Mouse (Mus musculus) CH12.LX (cell line): ENCODE measurements at regions not wholly inside any gene's neighbourhood (a gene's known extent, or its start where the extent isn't known, plus 50 kb on each side); places are given as distances from the start of the nearest gene placed in this dataset.

Experiments used
- DNase-seq: peaks from one replicate; pipeline ENCODE4 v3.0.0-alpha.2; 2013; ENCODE audit errors: extremely low read depth
- H3K27ac ChIP-seq: 2 replicates; pipeline ENCODE4 v1.5.1; 2012; ENCODE audit warnings: low read depth, mild to moderate bottlenecking, control low read depth, moderate library complexity; ENCODE audit not compliant: insufficient read depth
- H3K27me3 ChIP-seq: replicated peaks from 2 replicates; pipeline ENCODE3; 2012; ENCODE audit warnings: inconsistent platforms
- H3K36me3 ChIP-seq, 2 experiments: replicated peaks in 1 of 2; 2 replicates each; pipeline versions ENCODE3 to v1.6.1; 2012; ENCODE audit warnings: inconsistent platforms in 1 of 2, low read length in 1 of 2, mild to moderate bottlenecking in 1 of 2, mixed read lengths in 1 of 2, moderate library complexity in 1 of 2; ENCODE audit not compliant: control insufficient read depth in 1 of 2, insufficient read depth in 1 of 2
- H3K4me1 ChIP-seq, 2 experiments: 2 replicates each; pipeline ENCODE4 v1.6.1; 2012; ENCODE audit warnings: inconsistent platforms in 1 of 2, moderate library complexity in 1 of 2; ENCODE audit not compliant: insufficient read depth in 2 of 2, control insufficient read depth in 1 of 2
- H3K4me2 ChIP-seq: 2 replicates; pipeline ENCODE4 v1.6.1; 2012; ENCODE audit warnings: low read depth, mild to moderate bottlenecking, control low read depth; ENCODE audit not compliant: poor library complexity, insufficient read depth, severe bottlenecking
- H3K4me3 ChIP-seq, 3 experiments: fragments of 150-350 bp in 1 of 3; sonication (generic) in 1 of 3; replicated peaks in 1 of 3; 2 replicates each; pipeline versions ENCODE3 to v1.5.1; 2011 to 2012; ENCODE audit warnings: low read depth in 2 of 3, low read length in 2 of 3, mild to moderate bottlenecking in 2 of 3, moderate library complexity in 2 of 3, control low read depth in 1 of 3, improper control_type of control experiment in 1 of 3, inconsistent platforms in 1 of 3, mixed read lengths in 1 of 3; ENCODE audit not compliant: poor library complexity in 1 of 3
- H3K79me2 ChIP-seq: replicated peaks from 2 replicates; pipeline ENCODE4 v1.6.1; 2012; ENCODE audit warnings: mild to moderate bottlenecking, moderate library complexity; ENCODE audit not compliant: control insufficient read depth, poor library complexity, insufficient read depth, severe bottlenecking; ENCODE audit errors: extremely low read depth
- H3K9ac ChIP-seq: 2 replicates; pipeline ENCODE4 v1.6.1; 2012; ENCODE audit warnings: low read depth, mild to moderate bottlenecking, control low read depth, moderate library complexity; ENCODE audit not compliant: insufficient read depth
- H3K9me3 ChIP-seq: replicated peaks from 2 replicates; pipeline ENCODE3; 2012; ENCODE audit warnings: low read length, inconsistent platforms, mixed read lengths
- CHD1 ChIP-seq: IDR thresholded peaks from 2 replicates; pipeline ENCODE4 v1.6.1; 2012; ENCODE audit warnings: low read depth, low read length, improper control_type of control experiment, inconsistent platforms
- E2F4 ChIP-seq: IDR thresholded peaks from 2 replicates; pipeline ENCODE4 v1.6.1; 2011; ENCODE audit warnings: low read depth, low read length, improper control_type of control experiment; ENCODE audit not compliant: insufficient replicate concordance
- EP300 ChIP-seq: IDR thresholded peaks from 2 replicates; pipeline ENCODE4 v1.6.1; 2011; ENCODE audit warnings: low read length, improper control_type of control experiment
- MAFK ChIP-seq: IDR thresholded peaks from 2 replicates; pipeline ENCODE4 v1.6.1; 2011; ENCODE audit warnings: low read length, improper control_type of control experiment; ENCODE audit not compliant: insufficient replicate concordance
- MAX ChIP-seq: IDR thresholded peaks from 2 replicates; pipeline ENCODE4 v1.6.1; 2011; ENCODE audit warnings: low read length, improper control_type of control experiment
- MAZ ChIP-seq: IDR thresholded peaks from 2 replicates; pipeline ENCODE4 v1.6.1; 2012; ENCODE audit warnings: low read depth, mild to moderate bottlenecking, inconsistent platforms, low read length, improper control_type of control experiment, moderate library complexity
- MXI1 ChIP-seq: IDR thresholded peaks from 2 replicates; pipeline ENCODE4 v1.6.1; 2011; ENCODE audit warnings: mild to moderate bottlenecking, low read depth, low read length, improper control_type of control experiment
- NELFE ChIP-seq: IDR thresholded peaks from 2 replicates; pipeline ENCODE4 v1.6.1; 2011; ENCODE audit warnings: low read depth, low read length, improper control_type of control experiment
- NRF1 ChIP-seq: IDR thresholded peaks from 2 replicates; pipeline ENCODE4 v1.6.1; 2014; ENCODE audit warnings: low read depth, mild to moderate bottlenecking, inconsistent platforms, low read length, improper control_type of control experiment, moderate library complexity
- RAD21 ChIP-seq: IDR thresholded peaks from 2 replicates; pipeline ENCODE4 v1.6.1; 2011; ENCODE audit warnings: low read depth, mild to moderate bottlenecking, low read length, improper control_type of control experiment, moderate library complexity
- RCOR1 ChIP-seq: conservative IDR thresholded peaks from 2 replicates; pipeline ENCODE4 v1.6.1; 2012; ENCODE audit warnings: low read depth, mild to moderate bottlenecking, inconsistent platforms, low read length, improper control_type of control experiment
- TCF12 ChIP-seq: IDR thresholded peaks from 2 replicates; pipeline ENCODE4 v1.6.1; 2014; ENCODE audit warnings: low read depth, mild to moderate bottlenecking, inconsistent platforms, low read length, improper control_type of control experiment
- UBTF ChIP-seq: IDR thresholded peaks from 2 replicates; pipeline ENCODE4 v1.6.1; 2012; ENCODE audit warnings: low read depth, mild to moderate bottlenecking, inconsistent platforms, low read length, improper control_type of control experiment, moderate library complexity
- USF1 ChIP-seq: IDR thresholded peaks from 2 replicates; pipeline ENCODE4 v1.6.1; 2014; ENCODE audit warnings: low read depth, mild to moderate bottlenecking, inconsistent platforms, low read length, improper control_type of control experiment
- dilution Hi-C: fragments of 300-500 bp; cut with MboI; formaldehyde crosslinking; loops from 2 replicates; pipeline ENCODE4 v1.14.3; 2020; ENCODE audit warnings: low sequenced_read_pairs; ENCODE audit not compliant: extremely low pct_unique_long_range_greater_than_20kb, extremely low pct_ligation_motif_present
- in situ Hi-C: fragments of 300-500 bp; cut with MboI; formaldehyde crosslinking; loops from 3 replicates; pipeline ENCODE4 v1.14.3; 2019; ENCODE audit warnings: low sequenced_read_pairs, low pct_ligation_motif_present, low pct_unique_long_range_greater_than_20kb, mixed read lengths

- Histone ChIP-seq H3K36me3 (no peaks in the 10 kb centered on the region), H3K4me1 (peaks cover 5 to 8% of the 10 kb centered on the region in 2 experiments), H3K4me2 (no peak overlapping the region), H3K79me2 (no peaks in the 10 kb centered on the region), H3K27ac (no peak overlapping the region), H3K9me3 (peaks cover 4% of the 10 kb centered on the region), H3K27me3 (peaks cover 45% of the 10 kb centered on the region), H3K4me3 (no peak overlapping the region), H3K9ac (no peak overlapping the region)
- no peak for DNase-seq
- in situ Hi-C loops (no loop called here), dilution Hi-C loops (no loop called here)
- TF ChIP-seq E2F4: no peak
- TF ChIP-seq USF1: no peak
- TF ChIP-seq NELFE: no peak
- no peak for TF ChIP-seq UBTF
- TF ChIP-seq NRF1: no peak
- TF ChIP-seq MAFK: no peak
- no peak for TF ChIP-seq RCOR1
- no peak for TF ChIP-seq MAX
- TF ChIP-seq MAZ: no peak
- no peak for TF ChIP-seq MXI1
Measured at GRCm38 (mm10) chr11:57916016-57916415, 83.4 kb upstream of the Hand1 start.

- peaks cover 5 to 8% of the 10 kb centered on the region in 2 experiments for H3K4me1 ChIP-seq
- in situ Hi-C loops: no loop called here
- dilution Hi-C loops: no loop called here
Measured at GRCm38 (mm10) chr11:57913801-57914560, 81.4 kb upstream of the Hand1 start.

GRCm38 (mm10) chr11:57913020-57913699, 80.5 kb upstream of the Hand1 start:
- Histone ChIP-seq H3K4me1 (peaks cover 5 to 8% of the 10 kb centered on the region in 2 experiments), H3K4me3 (no peak overlapping the region), H3K27me3 (peaks cover 56% of the 10 kb centered on the region), H3K36me3 (no peaks in the 10 kb centered on the region), H3K27ac (no peak overlapping the region), H3K9ac (no peak overlapping the region), H3K9me3 (no peaks in the 10 kb centered on the region), H3K4me2 (no peak overlapping the region), H3K79me2 (no peaks in the 10 kb centered on the region)
- no peak for DNase-seq
- in situ Hi-C loops (no loop called here), dilution Hi-C loops (no loop called here)
- no peak for TF ChIP-seq TCF12
- TF ChIP-seq EP300: no peak
- TF ChIP-seq CHD1: no peak
- TF ChIP-seq RAD21: no peak

More at GRCm38 (mm10) chr11:57913801-57914560, 81.4 kb upstream of the Hand1 start:
- Histone ChIP-seq H3K4me2 (no peak overlapping the region), H3K27ac (no peak overlapping the region), H3K4me3 (no peak overlapping the region), H3K27me3 (peaks cover 50% of the 10 kb centered on the region), H3K9me3 (no peaks in the 10 kb centered on the region), H3K36me3 (no peaks in the 10 kb centered on the region), H3K9ac (no peak overlapping the region), H3K79me2 (no peaks in the 10 kb centered on the region)
- TF ChIP-seq CHD1: no peak
- DNase-seq: no peak
